Mouse (Mus musculus): Measurements from ENCODE around the gene Gtsf1l.

DNA sequence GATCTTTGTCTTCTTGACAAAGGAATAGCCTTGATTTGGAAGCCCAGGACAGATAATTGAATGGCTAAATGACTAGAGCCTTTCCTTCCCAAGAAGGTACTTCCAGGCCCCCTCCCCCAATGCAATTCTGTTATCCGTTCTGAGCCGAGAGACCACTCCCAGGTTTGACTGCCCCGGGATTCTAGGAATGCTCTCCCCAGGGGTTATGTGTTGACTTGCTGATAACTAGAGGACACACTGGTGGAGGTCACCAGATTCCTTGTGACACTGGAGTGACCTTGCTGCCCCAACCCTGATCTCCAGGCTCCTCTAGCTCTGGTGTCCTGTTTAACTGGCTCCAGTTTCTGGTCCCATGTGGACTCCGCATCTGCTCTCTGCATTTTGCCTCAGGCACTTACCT lies 35.6 kb downstream of the Gtsf1l start:
- TF ChIP-seq CTCF (IDR thresholded peaks at IDR 0.05) (no peak), POLR2A (IDR thresholded peaks at IDR 0.05; ENCODE audit: insufficient read depth, low read depth, low read length) (no peak), EP300 (IDR thresholded peaks at IDR 0.05; ENCODE audit: insufficient read depth, low read depth, low read length) (no peak)

All from heart, adult 2 months (tissue).